Mouse (Mus musculus) kidney, postnatal 25 days (tissue): ENCODE measurements around the gene Vmn2r60.
"Not testable (repeated sequence)": the region's sequence is repeated elsewhere in the genome, so short reads cannot be mapped to it uniquely, and the experiment has no call there.

Source experiments
- DNase-seq, 2 experiments: peaks; one replicate each; pipeline ENCODE4 v3.0.0; 2021; ENCODE audit warnings: mixed read lengths in 2 of 2

Vmn2r60 gene

GRCm38 (mm10) chr7:42107470-42107869, at the start of gene Vmn2r60:
Gene Vmn2r60 (plus strand): TSS chr7:42107770.
- DNase-seq, result no peak

- DNase-seq, result no peak
These were observed 48.6 kb upstream of the Vmn2r60 start, which contains the start of gene Vmn2r59 for GRCm38 (mm10) chr7:42058923-42059322. Gene Vmn2r59 (minus strand): TSS chr7:42059023.

- DNase-seq, result not testable (repeated sequence)
These were observed 509 bp upstream of the Vmn2r60 start for GRCm38 (mm10) chr7:42107061-42107460.
